Mouse (Mus musculus) ES-Bruce4 (cell line): ENCODE results near the gene Nelfb. TPM values are rescaled to one million over a fixed set of nuclear protein-coding genes. Genes with fewer than 3 reads are reported as not detected.

Source experiments
- H3K27ac ChIP-seq: 2 replicates; pipeline ENCODE4 v1.5.1; 2012; ENCODE audit warnings: low read length, inconsistent platforms; ENCODE audit not compliant: insufficient read depth
- H3K27me3 ChIP-seq: 2 replicates; pipeline ENCODE4 v1.6.1; 2012; ENCODE audit warnings: mild to moderate bottlenecking, low read length, inconsistent platforms; ENCODE audit not compliant: control insufficient read depth, poor library complexity, insufficient read depth, severe bottlenecking
- H3K36me3 ChIP-seq: 2 replicates; pipeline ENCODE4 v1.6.1; 2012; ENCODE audit warnings: inconsistent platforms, mild to moderate bottlenecking, low read length, moderate library complexity; ENCODE audit not compliant: control insufficient read depth, poor library complexity, insufficient read depth, severe bottlenecking
- H3K4me1 ChIP-seq: one replicate; pipeline ENCODE4 v1.8.1; 2011; ENCODE audit warnings: low read length; ENCODE audit not compliant: control insufficient read depth, insufficient read depth
- H3K4me3 ChIP-seq: 2 replicates; pipeline ENCODE4 v1.5.1; 2011; ENCODE audit warnings: low read depth, mild to moderate bottlenecking, low read length
- H3K9ac ChIP-seq: 2 replicates; pipeline ENCODE4 v1.6.1; 2012; ENCODE audit warnings: low read depth, mild to moderate bottlenecking, inconsistent platforms; ENCODE audit not compliant: poor library complexity, severe bottlenecking
- H3K9me3 ChIP-seq: replicated peaks from 2 replicates; pipeline ENCODE4 v1.6.1; 2012; ENCODE audit warnings: mild to moderate bottlenecking, low read length, inconsistent platforms; ENCODE audit not compliant: control insufficient read depth, poor library complexity, insufficient read depth, severe bottlenecking
- CTCF ChIP-seq: IDR thresholded peaks from one replicate; pipeline ENCODE4 v1.8.1; 2011; ENCODE audit warnings: low read depth, low read length
- EP300 ChIP-seq: IDR thresholded peaks from 2 replicates; pipeline ENCODE4 v1.6.1; 2011; ENCODE audit warnings: low read depth, low read length; ENCODE audit not compliant: insufficient read depth
- POLR2A ChIP-seq: IDR thresholded peaks from one replicate; pipeline ENCODE4 v1.8.1; 2011; ENCODE audit warnings: low read length; ENCODE audit not compliant: insufficient read depth
- polyA plus RNA-seq: library from polyadenylated mRNA; stranded (reverse); fragments of >200 nt; gene quantifications from 2 replicates; pipeline ENCODE4 v1.2.4, GENCODE M21; 2011; ENCODE audit warnings: low read depth; ENCODE audit not compliant: missing spikeins, insufficient read depth, insufficient read length

Gene Nelfb
- polyA plus RNA-seq, 1 experiment = 41.0 TPM

- peaks cover 12% of the 10 kb centered on the region for H3K36me3 ChIP-seq
- TF ChIP-seq EP300 = no peak
- no peak for TF ChIP-seq POLR2A
- TF ChIP-seq CTCF = no peak
These were observed 35.1 kb upstream of the Nelfb start, which contains the start of gene AL732309.1 for GRCm38 (mm10) chr2:25246183-25247072. AL732309.1 (minus strand) TSS chr2:25246863.

GRCm38 (mm10) chr2:25244144-25244543, 32.9 kb upstream of the Nelfb start:
- no peak overlapping the region for H3K27ac ChIP-seq
- H3K9me3 ChIP-seq = no peaks in the 10 kb centered on the region
- peaks cover 4% of the 10 kb centered on the region for H3K4me1 ChIP-seq
- H3K36me3 ChIP-seq = 0 out of 2 replicates have a peak, but pooled peaks cover 5% of the 10 kb centered on the region
- H3K4me3 ChIP-seq = no peak overlapping the region
- H3K27me3 ChIP-seq = no peaks in the 10 kb centered on the region
- TF ChIP-seq EP300 (no peak), POLR2A (no peak), CTCF (no peak)
- H3K9ac ChIP-seq = no peak overlapping the region

More at GRCm38 (mm10) chr2:25246183-25247072, 35.1 kb upstream of the Nelfb start, which contains the start of gene AL732309.1:
- Histone ChIP-seq H3K9me3 (no peaks in the 10 kb centered on the region), H3K27ac (no peak within 1 kb of the TSS), H3K4me3 (no peak within 1 kb of the TSS), H3K4me1 (no peaks in the 10 kb centered on the region), H3K9ac (no peak within 1 kb of the TSS), H3K27me3 (no peaks in the 10 kb centered on the region)

- no peak overlapping the region for H3K9ac ChIP-seq
- no peaks in the 10 kb centered on the region for H3K9me3 ChIP-seq
- H3K4me1 ChIP-seq = peaks cover 4% of the 10 kb centered on the region
- no peak overlapping the region for H3K27ac ChIP-seq
- H3K27me3 ChIP-seq = no peaks in the 10 kb centered on the region
- 0 out of 2 replicates have a peak, but pooled peaks cover 5% of the 10 kb centered on the region for H3K36me3 ChIP-seq
- no peak overlapping the region for H3K4me3 ChIP-seq
- TF ChIP-seq CTCF (no peak), POLR2A (no peak), EP300 (no peak)
These were observed 32.1 kb upstream of the Nelfb start for GRCm38 (mm10) chr2:25243342-25243741.

- Histone ChIP-seq H3K4me1 (peaks cover 11% of the 10 kb centered on the region), H3K36me3 (no peaks in the 10 kb centered on the region), H3K27me3 (no peaks in the 10 kb centered on the region), H3K9ac (peak within 1 kb of the TSS; percentile 81), H3K27ac (peak within 1 kb of the TSS; percentile 14), H3K9me3 (no peaks in the 10 kb centered on the region), H3K4me3 (peak within 1 kb of the TSS; percentile 71)
- TF ChIP-seq CTCF (no peak), EP300 (no peak), POLR2A (no peak)
These were observed 30.8 kb upstream of the Nelfb start, which contains the start of the genes Rnf208 and Cysrt1 for GRCm38 (mm10) chr2:25242101-25242506. Rnf208 (plus strand) TSS chr2:25242255. Cysrt1 (minus strand) TSS chr2:25242452.

- Histone ChIP-seq H3K36me3 (no peaks in the 10 kb centered on the region), H3K27ac (peak overlapping the region; percentile 14; the same call in 1 of the 2 replicates), H3K27me3 (no peaks in the 10 kb centered on the region), H3K4me3 (peak overlapping the region; percentile 71), H3K9ac (peak overlapping the region; percentile 81), H3K9me3 (no peaks in the 10 kb centered on the region), H3K4me1 (peaks cover 14% of the 10 kb centered on the region)
- no peak for TF ChIP-seq POLR2A
- no peak for TF ChIP-seq EP300
- TF ChIP-seq CTCF = no peak
These were observed 30.1 kb upstream of the Nelfb start for GRCm38 (mm10) chr2:25241438-25241775.

- Histone ChIP-seq H3K4me3 (peak overlapping the region; percentile 71), H3K9ac (no peak overlapping the region), H3K36me3 (no peaks in the 10 kb centered on the region), H3K27ac (peak overlapping the region; percentile 73), H3K4me1 (peaks cover 19% of the 10 kb centered on the region), H3K27me3 (no peaks in the 10 kb centered on the region), H3K9me3 (no peaks in the 10 kb centered on the region)
- peak; percentile 38 for TF ChIP-seq POLR2A
- 0 out of 2 replicates have a peak, but pooled peaks have one; percentile 45 for TF ChIP-seq EP300
- no peak for TF ChIP-seq CTCF
These were observed 29.6 kb upstream of the Nelfb start for GRCm38 (mm10) chr2:25240723-25241437.
